Mouse (Mus musculus) embryonic facial prominence, embryonic 10.5 days (tissue): Measurements from ENCODE around the gene Kri1. TPM values are rescaled to one million over a fixed set of nuclear protein-coding genes. Genes with fewer than 3 reads are reported as not detected.
"Not testable (repeated sequence)": the region's sequence is repeated elsewhere in the genome, so short reads cannot be mapped to it uniquely, and the experiment has no call there.

ENCODE experiments used
- DNase-seq: peaks from one replicate; pipeline ENCODE4 v3.0.0-alpha.2; 2017; ENCODE audit warnings: low spot score
- H3K27ac ChIP-seq: fragments of 300-500 bp; sonication (generic); replicated peaks from 2 replicates; pipeline ENCODE4 v1.5.1; 2016; ENCODE audit warnings: mild to moderate bottlenecking
- H3K27me3 ChIP-seq: fragments of 300-500 bp; sonication (generic); replicated peaks from 2 replicates; pipeline ENCODE4 v1.6.1; 2016; ENCODE audit warnings: low read depth, mild to moderate bottlenecking; ENCODE audit not compliant: poor library complexity, severe bottlenecking
- H3K36me3 ChIP-seq: fragments of 300-500 bp; sonication (generic); replicated peaks from 2 replicates; pipeline ENCODE4 v1.6.1; 2016; ENCODE audit warnings: mild to moderate bottlenecking, moderate library complexity
- H3K4me1 ChIP-seq: fragments of 300-500 bp; sonication (generic); 2 replicates; pipeline ENCODE4 v1.6.1; 2016
- H3K4me3 ChIP-seq: fragments of 300-500 bp; sonication (generic); 2 replicates; pipeline ENCODE4 v1.5.1; 2016; ENCODE audit warnings: mild to moderate bottlenecking, moderate library complexity
- H3K9me3 ChIP-seq: fragments of 300-500 bp; sonication (generic); 2 replicates; pipeline ENCODE4 v1.6.1; 2016; ENCODE audit warnings: mild to moderate bottlenecking
- WGBS: fragments of 180-500 bp; shearing (Covaris S2); methylation state at CpG from one replicate; pipeline ENCODE4 v1.1.7; 2016; 5-methylcytosine and 5-hydroxymethylcytosine counted together
- polyA plus RNA-seq: library from polyadenylated mRNA; unstranded; fragments of >200 nt; fragmentation: Nextera tagmentation; extraction: Ambion mirVana; gene quantifications from 2 replicates; pipeline ENCODE4 v1.2.1, GENCODE M21; 2016

Gene Kri1
- polyA plus RNA-seq, 1 experiment from 2014 or later: 16.2 TPM

GRCm38 (mm10) chr9:21283591-21283990, 4.2 kb downstream of the Kri1 start:
- peaks cover 18% of the 10 kb centered on the region for H3K4me1 ChIP-seq
- peaks cover 69% of the 10 kb centered on the region for H3K36me3 ChIP-seq
- no peak for DNase-seq
- WGBS: 90% methylated on average over 5 of the region's 5 CpGs
- H3K27me3 ChIP-seq: no peaks in the 10 kb centered on the region
- H3K27ac ChIP-seq: no peak overlapping the region
- no peaks in the 10 kb centered on the region for H3K9me3 ChIP-seq
- no peak overlapping the region for H3K4me3 ChIP-seq

DNA sequence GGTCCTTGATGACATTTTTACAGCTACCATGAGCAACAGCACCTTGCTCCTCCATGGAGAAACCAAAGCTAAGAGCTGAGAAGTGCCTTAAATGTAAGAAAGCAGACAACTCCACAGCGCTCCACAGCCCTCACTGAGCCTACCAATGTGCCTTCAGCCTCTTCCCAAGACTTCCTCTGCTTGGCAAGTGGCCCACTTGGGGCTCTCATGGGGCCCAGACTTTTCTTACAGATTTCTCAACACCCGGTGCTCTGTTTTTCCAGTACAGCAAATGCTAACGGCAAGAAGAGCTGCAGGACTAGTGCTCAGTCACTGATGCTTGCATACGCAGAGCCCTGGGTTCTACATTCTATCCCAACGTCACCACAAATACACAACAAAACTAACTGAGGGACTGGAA, 10.0 kb downstream of the Kri1 start:
- 95% methylated on average over 5 of the region's 5 CpGs for WGBS
- Histone ChIP-seq H3K4me3 (no peak overlapping the region), H3K9me3 (no peaks in the 10 kb centered on the region), H3K4me1 (no peaks in the 10 kb centered on the region), H3K36me3 (peaks cover 100% of the 10 kb centered on the region), H3K27me3 (no peaks in the 10 kb centered on the region), H3K27ac (no peak overlapping the region)
- no peak for DNase-seq

DNA sequence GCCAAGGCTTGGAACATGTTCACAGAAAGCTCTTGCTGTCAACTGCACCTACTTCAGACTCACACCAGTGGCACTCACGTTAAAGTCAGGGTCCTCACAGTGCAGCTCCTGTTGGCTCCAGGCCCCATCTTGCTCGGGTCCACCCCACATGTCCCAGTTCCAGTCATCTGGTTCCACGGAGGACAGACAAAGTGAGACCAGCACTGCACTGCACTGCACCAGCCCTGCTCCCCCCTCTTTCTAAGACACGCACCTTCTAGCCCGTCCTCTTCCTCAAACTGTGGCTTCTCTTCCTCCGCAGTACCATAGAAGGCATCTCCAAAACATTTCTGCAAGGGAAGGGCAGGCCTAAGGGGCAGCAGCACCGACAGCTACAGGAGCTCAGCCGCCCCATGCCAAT, 11.5 kb downstream of the Kri1 start:
- 90% methylated on average over 8 of the region's 8 CpGs for WGBS
- H3K9me3 ChIP-seq: no peaks in the 10 kb centered on the region
- no peaks in the 10 kb centered on the region for H3K4me1 ChIP-seq
- H3K36me3 ChIP-seq: peaks cover 100% of the 10 kb centered on the region
- DNase-seq: no peak
- no peak overlapping the region for H3K4me3 ChIP-seq
- H3K27me3 ChIP-seq: no peaks in the 10 kb centered on the region
- no peak overlapping the region for H3K27ac ChIP-seq

DNA sequence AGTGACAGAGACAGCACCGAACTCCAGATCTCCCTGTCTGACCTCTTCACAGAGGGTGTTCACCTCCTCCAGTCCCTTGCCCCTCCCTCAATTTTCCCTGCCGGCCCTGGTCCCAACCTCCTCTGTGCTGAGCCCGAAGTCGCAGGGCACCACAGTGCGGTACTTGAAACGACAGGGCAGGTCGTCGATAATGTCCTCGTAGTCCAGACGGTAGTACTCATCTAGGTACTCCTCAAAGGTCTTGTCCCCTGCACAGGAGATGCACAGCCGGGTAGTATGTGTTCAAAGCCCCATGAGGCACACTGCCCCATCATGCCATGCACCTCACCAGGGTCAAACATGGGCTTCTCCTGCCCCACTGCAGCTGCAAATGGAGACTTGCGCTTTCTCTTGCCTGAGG, 12.0 kb downstream of the Kri1 start:
- Histone ChIP-seq H3K36me3 (peaks cover 100% of the 10 kb centered on the region), H3K9me3 (no peaks in the 10 kb centered on the region), H3K4me1 (no peaks in the 10 kb centered on the region), H3K27me3 (no peaks in the 10 kb centered on the region), H3K27ac (no peak overlapping the region), H3K4me3 (no peak overlapping the region)
- DNase-seq: no peak
- 89% methylated on average over 12 of the region's 12 CpGs for WGBS

DNA sequence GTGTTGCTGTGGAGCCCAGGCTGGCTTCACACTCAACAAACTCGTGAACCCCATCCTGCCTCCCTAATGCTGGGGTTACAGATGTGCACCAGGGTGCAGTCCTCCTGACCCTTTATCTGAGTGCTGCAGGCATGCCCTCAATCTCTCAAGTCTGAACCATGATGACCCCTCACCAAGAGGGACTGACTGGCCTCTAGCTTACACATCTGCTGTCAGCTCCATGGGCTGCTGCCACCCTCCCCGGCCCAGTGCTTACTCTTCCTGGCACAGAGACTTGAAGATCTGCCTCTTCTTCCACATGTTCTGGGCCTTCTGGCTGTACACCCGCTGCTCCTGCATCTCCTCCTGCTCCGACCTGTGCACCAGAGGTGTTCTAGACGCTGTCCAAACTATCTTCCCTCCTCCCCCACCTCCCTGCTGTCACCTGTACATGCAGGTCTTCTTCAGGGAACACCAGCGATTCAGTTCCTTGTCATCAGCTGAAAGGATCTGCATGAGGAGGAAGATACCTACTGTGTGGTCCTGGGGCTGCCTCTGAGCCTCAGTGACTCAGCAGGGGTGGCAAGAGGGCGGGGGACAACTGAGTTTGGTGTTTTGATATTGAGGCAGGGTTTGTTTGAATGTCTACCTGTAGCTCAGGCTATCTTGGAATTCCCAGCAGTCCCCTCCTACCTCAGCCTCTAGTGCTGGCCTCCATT, 12.6 kb downstream of the Kri1 start:
- Histone ChIP-seq H3K4me1 (no peaks in the 10 kb centered on the region), H3K27me3 (no peaks in the 10 kb centered on the region), H3K27ac (no peak overlapping the region), H3K4me3 (no peak overlapping the region), H3K9me3 (no peaks in the 10 kb centered on the region), H3K36me3 (peaks cover 100% of the 10 kb centered on the region)
- DNase-seq: no peak
- WGBS: 89% methylated on average over 7 of the region's 7 CpGs

GRCm38 (mm10) chr9:21274336-21274735, 13.4 kb downstream of the Kri1 start:
- DNase-seq: no peak
- no peaks in the 10 kb centered on the region for H3K27me3 ChIP-seq
- H3K4me1 ChIP-seq: no peaks in the 10 kb centered on the region
- 96% methylated on average over 3 of the region's 3 CpGs for WGBS
- H3K4me3 ChIP-seq: no peak overlapping the region
- H3K9me3 ChIP-seq: no peaks in the 10 kb centered on the region
- H3K36me3 ChIP-seq: peaks cover 99% of the 10 kb centered on the region
- no peak overlapping the region for H3K27ac ChIP-seq

- Histone ChIP-seq H3K27me3 (no peaks in the 10 kb centered on the region), H3K36me3 (peaks cover 99% of the 10 kb centered on the region), H3K4me1 (no peaks in the 10 kb centered on the region), H3K27ac (no peak overlapping the region), H3K9me3 (no peaks in the 10 kb centered on the region), H3K4me3 (no peak overlapping the region)
- 84% methylated on average over 7 of the region's 7 CpGs for WGBS
- DNase-seq: no peak
These were observed 14.1 kb downstream of the Kri1 start for GRCm38 (mm10) chr9:21273520-21274228.

GRCm38 (mm10) chr9:21273094-21273493, 14.7 kb downstream of the Kri1 start:
- no peaks in the 10 kb centered on the region for H3K9me3 ChIP-seq
- 90% methylated on average over 8 of the region's 8 CpGs for WGBS
- H3K27me3 ChIP-seq: no peaks in the 10 kb centered on the region
- peaks cover 99% of the 10 kb centered on the region for H3K36me3 ChIP-seq
- H3K4me3 ChIP-seq: no peak overlapping the region
- H3K27ac ChIP-seq: no peak overlapping the region
- DNase-seq: no peak
- H3K4me1 ChIP-seq: no peaks in the 10 kb centered on the region

DNA sequence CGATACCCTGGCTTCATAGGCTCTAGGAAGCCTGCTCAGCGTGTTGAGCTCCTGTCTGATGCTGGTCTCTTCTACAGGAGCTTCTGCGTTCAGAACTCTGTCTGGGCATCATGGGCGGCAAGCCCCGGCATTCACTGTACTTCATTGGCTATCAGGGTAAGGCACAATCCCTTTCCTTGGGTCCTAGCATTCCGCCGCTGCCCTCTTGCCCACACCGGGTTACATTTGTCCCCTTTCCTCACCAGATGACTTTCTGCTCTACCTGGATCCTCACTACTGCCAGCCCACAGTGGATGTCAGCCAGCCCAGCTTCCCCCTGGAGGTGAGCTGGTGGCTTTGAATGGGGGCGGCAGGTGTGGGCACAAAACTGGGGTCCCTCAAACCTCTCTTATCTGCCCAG, 15.4 kb downstream of the Kri1 start:
- Histone ChIP-seq H3K4me1 (no peaks in the 10 kb centered on the region), H3K27ac (no peak overlapping the region), H3K9me3 (no peaks in the 10 kb centered on the region), H3K36me3 (peaks cover 98% of the 10 kb centered on the region), H3K4me3 (no peak overlapping the region), H3K27me3 (no peaks in the 10 kb centered on the region)
- WGBS: 91% methylated on average over 9 of the region's 9 CpGs
- DNase-seq: no peak

GRCm38 (mm10) chr9:21269590-21269989, 18.2 kb downstream of the Kri1 start:
- WGBS: 89% methylated on average over 5 of the region's 5 CpGs
- not testable (repeated sequence) for H3K9me3 ChIP-seq, H3K27me3 ChIP-seq, H3K4me3 ChIP-seq, DNase-seq, H3K27ac ChIP-seq
- peaks cover 18% of the 10 kb centered on the region for H3K4me1 ChIP-seq
- H3K36me3 ChIP-seq: peaks cover 79% of the 10 kb centered on the region

GRCm38 (mm10) chr9:21268305-21268704, 19.5 kb downstream of the Kri1 start:
- peaks cover 66% of the 10 kb centered on the region for H3K36me3 ChIP-seq
- no peak overlapping the region for H3K27ac ChIP-seq
- WGBS: 95% methylated on average over 16 of the region's 16 CpGs

DNA sequence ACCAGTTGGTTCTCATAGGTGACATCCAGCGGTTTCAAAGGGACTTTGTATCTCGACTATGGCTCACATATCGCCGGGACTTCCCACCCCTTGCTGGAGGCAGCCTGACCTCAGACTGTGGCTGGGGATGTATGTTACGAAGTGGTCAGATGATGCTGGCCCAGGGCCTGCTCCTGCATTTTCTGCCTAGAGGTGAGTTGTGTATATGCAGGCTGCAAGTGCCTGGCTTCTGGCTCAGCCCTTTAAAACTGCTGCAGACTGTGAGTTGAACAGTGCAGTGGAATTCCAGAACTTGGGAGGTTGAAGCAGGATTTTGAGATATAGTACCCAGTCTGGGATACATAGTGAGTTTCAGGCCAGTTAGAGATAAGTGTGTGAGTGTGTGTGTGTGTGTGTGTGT, 20.9 kb downstream of the Kri1 start:
- H3K36me3 ChIP-seq: peaks cover 52% of the 10 kb centered on the region
- no peak for DNase-seq

More at GRCm38 (mm10) chr9:21268305-21268704, 19.5 kb downstream of the Kri1 start:
- DNase-seq: no peak
- no peaks in the 10 kb centered on the region for H3K27me3 ChIP-seq
- H3K4me1 ChIP-seq: peaks cover 23% of the 10 kb centered on the region
- H3K4me3 ChIP-seq: no peak overlapping the region
- no peaks in the 10 kb centered on the region for H3K9me3 ChIP-seq

GRCm38 (mm10) chr9:21265611-21266010, 22.2 kb downstream of the Kri1 start:
- Histone ChIP-seq H3K9me3 (no peaks in the 10 kb centered on the region), H3K27me3 (no peaks in the 10 kb centered on the region), H3K4me1 (peaks cover 25% of the 10 kb centered on the region), H3K4me3 (peak overlapping the region; percentile 93), H3K36me3 (peaks cover 39% of the 10 kb centered on the region), H3K27ac (peak overlapping the region; percentile 92)
- DNase-seq: no peak
- 6% methylated on average over 11 of the region's 11 CpGs for WGBS

More for the DNA sequence above, 20.9 kb downstream of the Kri1 start:
- no peak overlapping the region for H3K27ac ChIP-seq
- no peaks in the 10 kb centered on the region for H3K27me3 ChIP-seq
- H3K9me3 ChIP-seq: no peaks in the 10 kb centered on the region
- WGBS: 87% methylated on average over 5 of the region's 5 CpGs
- H3K4me3 ChIP-seq: peak overlapping the region; percentile 93; the same call in 1 of the 2 replicates
- peaks cover 23% of the 10 kb centered on the region for H3K4me1 ChIP-seq
